Mouse (Mus musculus) hindbrain, embryonic 11.5 days (tissue): ENCODE results near the gene Gadd45b. TPM values are rescaled to one million over a fixed set of nuclear protein-coding genes. Genes with fewer than 3 reads are reported as not detected.

Experiments
- ATAC-seq: fragments of 200-750 bp; cut with Nextera tagmentation; 2 replicates; pipeline ENCODE4 v1.8.0; 2017; ENCODE audit warnings: mild to moderate bottlenecking, moderate TSS enrichment, moderate library complexity; ENCODE audit not compliant: low FRiP score
- DNase-seq: peaks from one replicate; pipeline ENCODE4 v3.0.0-alpha.2; 2015; ENCODE audit warnings: low spot score
- H3K27ac ChIP-seq: fragments of 300-500 bp; sonication (generic); 2 replicates; pipeline ENCODE4 v1.5.1; 2014; ENCODE audit warnings: mild to moderate bottlenecking, low read depth, low read length
- H3K27me3 ChIP-seq: fragments of 300-500 bp; sonication (generic); 2 replicates; pipeline ENCODE4 v1.6.1; 2014; ENCODE audit warnings: mild to moderate bottlenecking, low read length, moderate library complexity, mixed read lengths; ENCODE audit not compliant: control insufficient read depth, insufficient read depth
- H3K36me3 ChIP-seq: fragments of 300-500 bp; sonication (generic); 2 replicates; pipeline ENCODE4 v1.6.1; 2014; ENCODE audit warnings: mild to moderate bottlenecking, low read length, moderate library complexity, mixed read lengths; ENCODE audit not compliant: control insufficient read depth, insufficient read depth
- H3K4me1 ChIP-seq: fragments of 300-500 bp; sonication (generic); replicated peaks from 2 replicates; pipeline ENCODE4 v1.6.1; 2014; ENCODE audit warnings: low read length, mixed read lengths; ENCODE audit not compliant: control insufficient read depth, insufficient read depth
- H3K4me2 ChIP-seq: fragments of 300-500 bp; sonication (generic); replicated peaks from 2 replicates; pipeline ENCODE4 v1.6.1; 2014; ENCODE audit warnings: mild to moderate bottlenecking, low read depth, low read length
- H3K4me3 ChIP-seq: fragments of 300-500 bp; sonication (generic); 2 replicates; pipeline ENCODE4 v1.5.1; 2014; ENCODE audit warnings: low read depth, low read length
- H3K9ac ChIP-seq: fragments of 300-500 bp; sonication (generic); 2 replicates; pipeline ENCODE4 v1.6.1; 2014; ENCODE audit warnings: low read depth, low read length
- H3K9me3 ChIP-seq: fragments of 300-500 bp; sonication (generic); 2 replicates; pipeline ENCODE4 v1.6.1; 2016; ENCODE audit warnings: low read length; ENCODE audit not compliant: control insufficient read depth
- WGBS: fragments of 180-500 bp; shearing (Covaris S2); extraction: QIAGEN DNeasy Blood & Tissue Kit; methylation state at CpG from one replicate; pipeline ENCODE4 v1.1.7; 2014; 5-methylcytosine and 5-hydroxymethylcytosine counted together
- polyA plus RNA-seq: library from polyadenylated mRNA; unstranded; fragments of >200 nt; fragmentation: Nextera tagmentation; extraction: Ambion mirVana; gene quantifications from 2 replicates; pipeline ENCODE4 v1.2.1, GENCODE M21; 2014

Gene Gadd45b
- polyA plus RNA-seq, 1 experiment from 2014 or later, result 13.8 TPM

- no peaks in the 10 kb centered on the region for H3K27me3 ChIP-seq
- no peak overlapping the region for H3K4me3 ChIP-seq
- H3K36me3 ChIP-seq, result no peaks in the 10 kb centered on the region
- WGBS, result 51% methylated on average over 12 of the region's 12 CpGs
- no peaks in the 10 kb centered on the region for H3K9me3 ChIP-seq
- ATAC-seq (no peak; the same call in 1 of the 2 replicates), DNase-seq (no peak)
- no peak overlapping the region for H3K9ac ChIP-seq
- H3K4me1 ChIP-seq, result peaks cover 7% of the 10 kb centered on the region
- no peak overlapping the region for H3K27ac ChIP-seq
- H3K4me2 ChIP-seq, result no peak overlapping the region
Observed at GRCm38 (mm10) chr10:80963031-80963975, 33.4 kb downstream of the Gadd45b start.

GRCm38 (mm10) chr10:80966296-80966695 lies 36.4 kb downstream of the Gadd45b start:
- H3K4me2 ChIP-seq, result no peak overlapping the region
- H3K4me3 ChIP-seq, result no peak overlapping the region
- H3K4me1 ChIP-seq, result peaks cover 3% of the 10 kb centered on the region
- H3K9me3 ChIP-seq, result no peaks in the 10 kb centered on the region
- H3K36me3 ChIP-seq, result no peaks in the 10 kb centered on the region
- no peaks in the 10 kb centered on the region for H3K27me3 ChIP-seq
- WGBS, result 54% methylated on average over 12 of the region's 12 CpGs
- no peak overlapping the region for H3K9ac ChIP-seq
- no peak overlapping the region for H3K27ac ChIP-seq
- ATAC-seq, result no peak
- no peak for DNase-seq

GRCm38 (mm10) chr10:80967101-80967656 lies 37.3 kb downstream of the Gadd45b start:
- H3K9me3 ChIP-seq, result no peaks in the 10 kb centered on the region
- no peaks in the 10 kb centered on the region for H3K36me3 ChIP-seq
- H3K4me1 ChIP-seq, result no peaks in the 10 kb centered on the region
- DNase-seq (no peak), ATAC-seq (no peak)
- no peak overlapping the region for H3K27ac ChIP-seq
- no peak overlapping the region for H3K9ac ChIP-seq
- no peak overlapping the region for H3K4me2 ChIP-seq
- WGBS, result 72% methylated on average over 3 of the region's 3 CpGs
- no peaks in the 10 kb centered on the region for H3K27me3 ChIP-seq
- H3K4me3 ChIP-seq, result no peak overlapping the region

- WGBS, result 89% methylated on average over 4 of the region's 4 CpGs
- Histone ChIP-seq H3K4me2 (no peak overlapping the region), H3K9me3 (no peaks in the 10 kb centered on the region)
Observed at GRCm38 (mm10) chr10:80968106-80968505, 38.2 kb downstream of the Gadd45b start.

GRCm38 (mm10) chr10:80969298-80969697 lies 39.4 kb downstream of the Gadd45b start:
- ATAC-seq, result no peak
- 70% methylated on average over 3 of the region's 3 CpGs for WGBS
- no peaks in the 10 kb centered on the region for H3K36me3 ChIP-seq

More at GRCm38 (mm10) chr10:80968106-80968505, 38.2 kb downstream of the Gadd45b start:
- DNase-seq (no peak), ATAC-seq (no peak)
- Histone ChIP-seq H3K9ac (no peak overlapping the region), H3K27me3 (no peaks in the 10 kb centered on the region), H3K36me3 (no peaks in the 10 kb centered on the region), H3K27ac (no peak overlapping the region), H3K4me1 (no peaks in the 10 kb centered on the region), H3K4me3 (no peak overlapping the region)

GRCm38 (mm10) chr10:80970159-80970558 lies 40.3 kb downstream of the Gadd45b start:
- Histone ChIP-seq H3K4me1 (no peaks in the 10 kb centered on the region), H3K4me2 (no peak overlapping the region), H3K9me3 (no peaks in the 10 kb centered on the region), H3K36me3 (no peaks in the 10 kb centered on the region), H3K27me3 (no peaks in the 10 kb centered on the region), H3K27ac (no peak overlapping the region), H3K9ac (no peak overlapping the region), H3K4me3 (no peak overlapping the region)
- WGBS, result 86% methylated on average over 8 of the region's 8 CpGs
- ATAC-seq (no peak), DNase-seq (no peak)

More at GRCm38 (mm10) chr10:80969298-80969697, 39.4 kb downstream of the Gadd45b start:
- no peak overlapping the region for H3K27ac ChIP-seq
- H3K9me3 ChIP-seq, result no peaks in the 10 kb centered on the region
- no peak overlapping the region for H3K9ac ChIP-seq
- H3K4me1 ChIP-seq, result no peaks in the 10 kb centered on the region
- no peak overlapping the region for H3K4me3 ChIP-seq
- no peak overlapping the region for H3K4me2 ChIP-seq
- no peak for DNase-seq
- no peaks in the 10 kb centered on the region for H3K27me3 ChIP-seq

GRCm38 (mm10) chr10:80971533-80971932 lies 41.7 kb downstream of the Gadd45b start:
- DNase-seq, result no peak
- Histone ChIP-seq H3K36me3 (no peaks in the 10 kb centered on the region), H3K9ac (no peak overlapping the region), H3K4me3 (no peak overlapping the region), H3K9me3 (no peaks in the 10 kb centered on the region), H3K27ac (no peak overlapping the region), H3K27me3 (no peaks in the 10 kb centered on the region), H3K4me1 (no peaks in the 10 kb centered on the region), H3K4me2 (no peak overlapping the region)
- ATAC-seq, result no peak
- WGBS, result 84% methylated on average over 15 of the region's 15 CpGs

- Histone ChIP-seq H3K36me3 (no peaks in the 10 kb centered on the region), H3K27me3 (no peaks in the 10 kb centered on the region), H3K9me3 (no peaks in the 10 kb centered on the region), H3K4me1 (no peaks in the 10 kb centered on the region), H3K4me3 (no peak overlapping the region), H3K27ac (no peak overlapping the region), H3K4me2 (no peak overlapping the region), H3K9ac (no peak overlapping the region)
- DNase-seq (no peak), ATAC-seq (no peak)
- 59% methylated on average over 11 of the region's 11 CpGs for WGBS
Observed at GRCm38 (mm10) chr10:80972071-80972987, 42.5 kb downstream of the Gadd45b start.
